15 mouse cellular contexts compared by ENCODE assay signal in the genomic region with DNA sequence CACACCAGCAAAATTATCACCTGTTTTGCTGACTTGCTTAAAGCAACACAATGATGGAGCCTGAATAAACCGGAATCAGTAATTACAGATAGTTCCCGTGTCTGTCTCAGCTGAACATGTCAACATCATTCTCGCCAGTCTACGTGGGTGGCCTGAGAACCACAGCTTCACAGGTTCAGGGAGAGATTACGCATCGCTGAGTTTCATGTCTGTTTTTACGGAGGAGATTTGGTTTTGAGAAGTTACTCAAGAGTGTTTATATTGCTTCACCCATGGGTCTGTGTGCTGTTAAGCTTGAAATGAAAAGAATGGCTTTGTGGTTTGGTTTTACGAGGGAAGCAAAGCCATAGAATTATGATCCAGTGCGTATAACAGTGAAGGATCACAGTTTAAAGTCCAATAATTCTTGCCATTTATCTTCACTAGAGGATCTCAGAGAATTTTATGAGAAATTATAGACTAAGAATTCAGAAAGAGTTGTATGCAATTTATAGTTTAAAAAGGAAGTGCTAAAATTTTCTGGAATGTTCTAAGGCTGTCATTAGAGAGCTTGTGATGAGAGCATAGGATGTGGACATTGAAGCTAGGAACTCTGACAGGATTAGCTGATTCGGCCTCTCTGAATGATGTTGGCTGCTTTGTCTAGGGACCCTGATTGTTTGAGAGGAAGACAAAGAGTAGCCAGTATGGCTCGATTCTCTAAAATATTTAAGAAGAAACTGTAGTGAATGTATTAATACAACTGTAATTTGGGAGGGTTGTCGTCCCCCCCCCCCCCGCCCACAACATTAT.
DNase-seq lines count a peak whose midpoint lies in the region; ATAC-seq lines count a peak whose summit lies in the region.
"Had no signal": no experiment of that assay in that cellular context is flagged by ENCODE, and none has a peak within 500 bp of the region (broad histone marks: within the 10 kb centered on the region; RNA-seq: fewer than 3 reads in every experiment).

No protein-coding gene starts in this region.

- no peak overlapping the region for H3K9ac ChIP-seq in kidney, embryonic 14.5 days (ENCODE audit: low read depth, low read length)
- H3K9ac ChIP-seq: forebrain, postnatal 0 days; limb, embryonic 12.5 days had no signal

- H3K4me2 ChIP-seq in kidney, embryonic 14.5 days (replicated peaks; ENCODE audit: low read depth, low read length): no peak overlapping the region
- H3K4me2 ChIP-seq: limb, embryonic 12.5 days had no signal

- WGBS in kidney, embryonic 14.5 days: 36% methylated on average over 13 of the region's 13 CpGs

- peak; percentile 89 for ATAC-seq in kidney, embryonic 14.5 days (ENCODE audit: low FRiP score, low TSS enrichment)
- ATAC-seq: forebrain, postnatal 0 days had no signal

- H3K27ac ChIP-seq in kidney, embryonic 14.5 days (ENCODE audit: low read depth, low read length): no peak overlapping the region
- H3K27ac ChIP-seq: heart, adult 2 months; layer of hippocampus, adult 2 months; limb, embryonic 12.5 days; macrophage had no signal

- H3K4me3 ChIP-seq in kidney, embryonic 14.5 days (ENCODE audit: low read length): no peak overlapping the region
- H3K4me3 ChIP-seq: heart, adult 2 months; layer of hippocampus, adult 2 months; limb, embryonic 12.5 days had no signal

- intact Hi-C loops in heart, postnatal 25 days (cut with DNase I): no loop called here

- no peaks in the 10 kb centered on the region for H3K36me3 ChIP-seq in kidney, embryonic 14.5 days (ENCODE audit: control insufficient read depth, insufficient read depth, low read length)
- H3K36me3 ChIP-seq: limb, embryonic 12.5 days had no signal

- no peak for DNase-seq in kidney, adult 11 months
- peak; percentile 19 for DNase-seq in urinary bladder, postnatal 14 days (ENCODE audit: low spot score)
- no peak for DNase-seq in urinary bladder, postnatal 36 days (ENCODE audit: low spot score in 2 of 2)
- DNase-seq in kidney, postnatal 10 days: peak; percentile 56
- no peak for DNase-seq in spleen, adult 12 weeks (ENCODE audit: low spot score)
- DNase-seq in heart, postnatal 25 days (ENCODE audit: low spot score): no peak
- DNase-seq: adrenal gland, adult 8-10 months; forebrain, postnatal 0 days; heart, adult 2 months; heart, postnatal 36 days; thymus, postnatal 36 days had no signal

- H3K4me1 ChIP-seq in kidney, embryonic 14.5 days (ENCODE audit: control insufficient read depth, insufficient read depth, low read length): no peaks in the 10 kb centered on the region
- H3K4me1 ChIP-seq: limb, embryonic 12.5 days had no signal

- H3K9me3 ChIP-seq in kidney, embryonic 14.5 days (ENCODE audit: control insufficient read depth, low read length): no peaks in the 10 kb centered on the region
- H3K9me3 ChIP-seq: limb, embryonic 12.5 days had no signal

- H3K27me3 ChIP-seq in kidney, embryonic 14.5 days (ENCODE audit: control insufficient read depth, insufficient read depth, low read length): no peaks in the 10 kb centered on the region
- H3K27me3 ChIP-seq: limb, embryonic 12.5 days had no signal

Comparison
In these comparisons a context has a peak if more than half of its experiments do, and no peak if none do; other contexts are left out.
1. DNase-seq: peak in urinary bladder, postnatal 14 days (single experiment) and kidney, postnatal 10 days (single experiment); none in kidney, adult 11 months (single experiment), urinary bladder, postnatal 36 days (0 of 2), spleen, adult 12 weeks (single experiment) and heart, postnatal 25 days (single experiment).